Mouse (Mus musculus): ENCODE measurements around the gene Pnisr. TPM values are rescaled to one million over a fixed set of nuclear protein-coding genes. Genes with fewer than 3 reads are reported as not detected.
A peak's percentile ranks its signal among the peaks of the same experiment; 100 is the strongest.

Pnisr gene
- 10 to 100 TPM; 19.9 to 35.3 (median 27.3) TPM for total RNA-seq (2022)

- peak; percentile 97 for DNase-seq (ENCODE audit: low spot score)
Observed at GRCm38 (mm10) chr4:21847481-21848286, at the start of gene Pnisr. Pnisr (plus strand) TSS chr4:21847583.

GRCm38 (mm10) chr4:21801013-21801412, 46.4 kb upstream of the Pnisr start:
- DNase-seq (ENCODE audit: low spot score): no peak

GRCm38 (mm10) chr4:21801620-21802019, 45.8 kb upstream of the Pnisr start:
- no peak for DNase-seq (ENCODE audit: low spot score)

GRCm38 (mm10) chr4:21807204-21807603, 40.2 kb upstream of the Pnisr start:
- no peak for DNase-seq (ENCODE audit: low spot score)

- no peak for DNase-seq (ENCODE audit: low spot score)
Observed at GRCm38 (mm10) chr4:21810608-21811007, 36.8 kb upstream of the Pnisr start.

GRCm38 (mm10) chr4:21812635-21813034, 34.7 kb upstream of the Pnisr start:
- no peak for DNase-seq (ENCODE audit: low spot score)

GRCm38 (mm10) chr4:21814029-21814428, 33.4 kb upstream of the Pnisr start:
- peak; percentile 23 for DNase-seq (ENCODE audit: low spot score)

- no peak for DNase-seq (ENCODE audit: low spot score)
Observed at GRCm38 (mm10) chr4:21826616-21827015, 20.8 kb upstream of the Pnisr start.

GRCm38 (mm10) chr4:21832844-21833243, 14.5 kb upstream of the Pnisr start:
- DNase-seq (ENCODE audit: low spot score): no peak

- peak; percentile 86 for DNase-seq (ENCODE audit: low spot score)
Observed at GRCm38 (mm10) chr4:21848287-21848630, 876 bp downstream of the Pnisr start.

GRCm38 (mm10) chr4:21857481-21857880, 10.1 kb downstream of the Pnisr start:
- DNase-seq (ENCODE audit: low spot score): no peak

GRCm38 (mm10) chr4:21865226-21865625, 17.8 kb downstream of the Pnisr start:
- DNase-seq (ENCODE audit: low spot score): no peak

- DNase-seq (ENCODE audit: low spot score): no peak
Observed at GRCm38 (mm10) chr4:21878776-21879175, 31.4 kb downstream of the Pnisr start.

GRCm38 (mm10) chr4:21879565-21880220, 32.3 kb downstream of the Pnisr start, which contains the start of gene Coq3:
Coq3 (plus strand) TSS chr4:21879673.
- DNase-seq (ENCODE audit: low spot score): peak; percentile 78

GRCm38 (mm10) chr4:21882806-21883205, 35.4 kb downstream of the Pnisr start:
- no peak for DNase-seq (ENCODE audit: low spot score)

- DNase-seq (ENCODE audit: low spot score): no peak
Observed at GRCm38 (mm10) chr4:21885831-21886230, 38.4 kb downstream of the Pnisr start.

Other genes with a start within 250 kb of the Pnisr start
- gene Prdm13, start 161.6 kb upstream of the Pnisr start, total RNA-seq (2022): not detected
- gene Ccnc, start 119.9 kb upstream of the Pnisr start, total RNA-seq (2022): 10 to 100 TPM; 10.3 to 13.9 (median 11.5) TPM
- 10 to 100 TPM; 10.9 to 14.0 (median 13.6) TPM for gene Usp45, start 80.4 kb upstream of the Pnisr start, total RNA-seq (2022)
- 10 to 100 TPM; 14.1 to 22.0 (median 19.2) TPM for gene Tstd3, start 80.4 kb upstream of the Pnisr start, total RNA-seq (2022)
- gene Coq3, start 32.1 kb downstream of the Pnisr start, total RNA-seq (2022): 10 to 100 TPM; 36.0 to 42.4 (median 38.5) TPM
- 1 to 10 TPM; 1.4 to 2.0 (median 1.6) TPM for gene Faxc, start 83.7 kb downstream of the Pnisr start, total RNA-seq (2022)

Data from heart, adult 8-10 months (tissue).